Comparison of ENCODE assay signal across 16 mouse cellular contexts in the genomic region with DNA sequence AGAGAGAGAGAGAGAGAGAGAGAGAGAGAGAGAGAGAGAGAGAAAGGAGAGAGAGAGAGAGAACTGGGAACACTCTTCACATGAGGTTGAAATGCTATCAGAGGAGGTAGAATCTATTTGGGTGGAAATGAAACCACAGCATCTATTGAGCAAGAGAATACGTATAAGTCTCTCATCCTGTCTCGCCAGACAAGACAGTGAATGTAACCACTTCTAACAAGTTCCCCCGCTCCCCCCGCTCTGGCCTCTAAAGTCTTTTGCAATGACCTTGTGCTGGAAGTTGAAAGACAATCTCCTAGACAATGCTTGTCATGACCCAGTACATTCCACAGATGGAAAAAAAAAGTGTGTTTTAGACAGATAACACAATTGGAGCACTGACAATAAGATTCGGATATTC.
DNase-seq lines count a peak whose midpoint lies in the region; ATAC-seq lines count a peak whose summit lies in the region.
"Had no signal": no experiment of that assay in that cellular context is flagged by ENCODE, and none has a peak within 500 bp of the region (broad histone marks: within the 10 kb centered on the region; RNA-seq: fewer than 3 reads in every experiment).

No protein-coding gene starts in this region.

- ATAC-seq in hematopoietic stem cell, adult 5-6 weeks (replicated peaks in 1 of 2; ENCODE audit: insufficient read depth in 1 of 2, low FRiP score in 2 of 2, low TSS enrichment in 1 of 2, low read depth in 1 of 2, poor library complexity in 2 of 2, severe bottlenecking in 2 of 2), result peak; percentile 42 to 53; a peak in 2 of 4 replicates
- ATAC-seq: activated CD4-positive, CD25-positive, alpha-beta regulatory T cell, adult 4 months; forebrain, embryonic 13.5 days; forebrain, postnatal 0 days; hindbrain, postnatal 0 days; Patski had no signal

- DNase-seq in adrenal gland, adult 2 months, result peak; percentile 9
- DNase-seq in adrenal gland, adult 18-20 months (ENCODE audit: low spot score in 2 of 2), result no peak
- peak; percentile 22 for DNase-seq in layer of hippocampus, adult 9-11 months
- DNase-seq in layer of hippocampus, postnatal 25 days (ENCODE audit: extremely low spot score in 1 of 2, low spot score in 1 of 2), result no peak
- DNase-seq in thymus, postnatal 0 days (ENCODE audit: low spot score), result no peak
- no peak for DNase-seq in spleen, postnatal 10 days (ENCODE audit: low spot score in 2 of 2)
- DNase-seq: cerebellum, adult 18-20 months; cerebellum, adult 9-11 months; cerebellum, postnatal 36 days; forebrain, postnatal 0 days; gastrocnemius, postnatal 14 days had no signal

Comparison
In these comparisons a context has a peak if more than half of its experiments do, and no peak if none do; other contexts are left out.
1. DNase-seq: peak in adrenal gland, adult 2 months (single experiment) and layer of hippocampus, adult 9-11 months (single experiment); none in adrenal gland, adult 18-20 months (0 of 2), layer of hippocampus, postnatal 25 days (0 of 2), thymus, postnatal 0 days (single experiment) and spleen, postnatal 10 days (0 of 2).